Mouse (Mus musculus): ENCODE measurements around the gene Tecr. TPM values are rescaled to one million over a fixed set of nuclear protein-coding genes. Genes with fewer than 3 reads are reported as not detected.
"Not testable (repeated sequence)": the region's sequence is repeated elsewhere in the genome, so short reads cannot be mapped to it uniquely, and the experiment has no call there.

The Tecr gene
- total RNA-seq, 2 experiments from 2014 or later: 510 to 556 TPM

- DNase-seq (ENCODE audit: extremely low spot score in 1 of 2, low spot score in 1 of 2): no peak
Observed at GRCm38 (mm10) chr8:83584771-83585170, 23.0 kb downstream of the Tecr start.

GRCm38 (mm10) chr8:83583236-83583635 is 24.5 kb downstream of the Tecr start:
- DNase-seq (ENCODE audit: extremely low spot score in 1 of 2, low spot score in 1 of 2): no peak

GRCm38 (mm10) chr8:83582226-83582625 is 25.5 kb downstream of the Tecr start:
- DNase-seq (ENCODE audit: extremely low spot score in 1 of 2, low spot score in 1 of 2): no peak

GRCm38 (mm10) chr8:83580826-83581225 is 26.9 kb downstream of the Tecr start:
- no peak for DNase-seq (ENCODE audit: extremely low spot score in 1 of 2, low spot score in 1 of 2)

GRCm38 (mm10) chr8:83579676-83580075 is 28.1 kb downstream of the Tecr start:
- DNase-seq (ENCODE audit: extremely low spot score in 1 of 2, low spot score in 1 of 2): no peak

GRCm38 (mm10) chr8:83578131-83579055 is 29.4 kb downstream of the Tecr start:
- peak in 1 of 2 experiments; percentile 9 for DNase-seq (ENCODE audit: extremely low spot score in 1 of 2, low spot score in 1 of 2)

- peak in 1 of 2 experiments; percentile 6 for DNase-seq (ENCODE audit: extremely low spot score in 1 of 2, low spot score in 1 of 2)
Observed at GRCm38 (mm10) chr8:83577384-83577791, 30.4 kb downstream of the Tecr start.

GRCm38 (mm10) chr8:83576921-83577320 is 30.9 kb downstream of the Tecr start:
- no peak for DNase-seq (ENCODE audit: extremely low spot score in 1 of 2, low spot score in 1 of 2)

- DNase-seq (ENCODE audit: extremely low spot score in 1 of 2, low spot score in 1 of 2): no peak
Observed at GRCm38 (mm10) chr8:83576516-83576895, 31.3 kb downstream of the Tecr start.

GRCm38 (mm10) chr8:83575561-83576515 is 31.9 kb downstream of the Tecr start:
- DNase-seq (ENCODE audit: extremely low spot score in 1 of 2, low spot score in 1 of 2): peak in 1 of 2 experiments; percentile 5

GRCm38 (mm10) chr8:83574631-83575315 is 33.0 kb downstream of the Tecr start:
- no peak for DNase-seq (ENCODE audit: extremely low spot score in 1 of 2, low spot score in 1 of 2)

GRCm38 (mm10) chr8:83573140-83573875 is 34.5 kb downstream of the Tecr start:
- no peak for DNase-seq (ENCODE audit: extremely low spot score in 1 of 2, low spot score in 1 of 2)

- DNase-seq (ENCODE audit: extremely low spot score in 1 of 2, low spot score in 1 of 2): no peak
Observed at GRCm38 (mm10) chr8:83572246-83572812, 35.4 kb downstream of the Tecr start.

- DNase-seq (ENCODE audit: extremely low spot score in 1 of 2, low spot score in 1 of 2): no peak
Observed at GRCm38 (mm10) chr8:83571791-83572190, 36.0 kb downstream of the Tecr start.

GRCm38 (mm10) chr8:83571001-83571340 is 36.8 kb downstream of the Tecr start:
- not testable (repeated sequence) for DNase-seq (ENCODE audit: extremely low spot score in 1 of 2, low spot score in 1 of 2)

GRCm38 (mm10) chr8:83570272-83571000 is 37.3 kb downstream of the Tecr start:
- no peak for DNase-seq (ENCODE audit: extremely low spot score in 1 of 2, low spot score in 1 of 2)

GRCm38 (mm10) chr8:83569165-83569564 is 38.6 kb downstream of the Tecr start:
- no peak for DNase-seq (ENCODE audit: extremely low spot score in 1 of 2, low spot score in 1 of 2)

- no peak for DNase-seq (ENCODE audit: extremely low spot score in 1 of 2, low spot score in 1 of 2)
Observed at GRCm38 (mm10) chr8:83568755-83569154, 39.0 kb downstream of the Tecr start.

GRCm38 (mm10) chr8:83568128-83568527 is 39.6 kb downstream of the Tecr start:
- no peak for DNase-seq (ENCODE audit: extremely low spot score in 1 of 2, low spot score in 1 of 2)

Data from layer of hippocampus, postnatal 25 days (tissue).